Mouse (Mus musculus) urinary bladder, postnatal 10 days (tissue): ENCODE data around the gene Bend7.

Experiments
- DNase-seq: peaks from one replicate; pipeline ENCODE4 v3.0.0; 2022; ENCODE audit warnings: low spot score

Gene Bend7

GRCm38 (mm10) chr2:4717769-4718661 lies at the start of gene Bend7:
Gene Bend7 (plus strand): TSS chr2:4717831.
- DNase-seq, result no peak

- DNase-seq, result no peak
Measured at GRCm38 (mm10) chr2:4668626-4669025, 49.0 kb upstream of the Bend7 start.

- no peak for DNase-seq
Measured at GRCm38 (mm10) chr2:4669701-4670100, 47.9 kb upstream of the Bend7 start.

- DNase-seq, result no peak
Measured at GRCm38 (mm10) chr2:4671636-4672035, 46.0 kb upstream of the Bend7 start.

- no peak for DNase-seq
Measured at GRCm38 (mm10) chr2:4679886-4680285, 37.7 kb upstream of the Bend7 start.

GRCm38 (mm10) chr2:4711262-4711661 lies 6.4 kb upstream of the Bend7 start:
- no peak for DNase-seq

- DNase-seq, result no peak
Measured at GRCm38 (mm10) chr2:4717081-4717768, 406 bp upstream of the Bend7 start.

- no peak for DNase-seq
Measured at GRCm38 (mm10) chr2:4723088-4723487, 5.5 kb downstream of the Bend7 start.

GRCm38 (mm10) chr2:4730161-4730560 lies 12.5 kb downstream of the Bend7 start:
- DNase-seq, result no peak

GRCm38 (mm10) chr2:4733971-4734370 lies 16.3 kb downstream of the Bend7 start:
- DNase-seq, result no peak

GRCm38 (mm10) chr2:4736095-4736797 lies 18.6 kb downstream of the Bend7 start:
- DNase-seq, result no peak

GRCm38 (mm10) chr2:4736798-4737155 lies 19.1 kb downstream of the Bend7 start:
- no peak for DNase-seq

GRCm38 (mm10) chr2:4751918-4752317 lies 34.3 kb downstream of the Bend7 start:
- DNase-seq, result no peak

GRCm38 (mm10) chr2:4755716-4756115 lies 38.1 kb downstream of the Bend7 start:
- DNase-seq, result no peak

GRCm38 (mm10) chr2:4757218-4757617 lies 39.6 kb downstream of the Bend7 start:
- no peak for DNase-seq

GRCm38 (mm10) chr2:4760741-4761140 lies 43.1 kb downstream of the Bend7 start:
- DNase-seq, result no peak

GRCm38 (mm10) chr2:4761906-4762305 lies 44.3 kb downstream of the Bend7 start:
- no peak for DNase-seq

- DNase-seq, result no peak
Measured at GRCm38 (mm10) chr2:4764071-4764470, 46.4 kb downstream of the Bend7 start.

GRCm38 (mm10) chr2:4770376-4770775 lies 52.7 kb downstream of the Bend7 start:
- DNase-seq, result no peak

- no peak for DNase-seq
Measured at GRCm38 (mm10) chr2:4773911-4774310, 56.3 kb downstream of the Bend7 start.

- no peak for DNase-seq
Measured at GRCm38 (mm10) chr2:4777291-4777690, 59.7 kb downstream of the Bend7 start.

- DNase-seq, result no peak
Measured at GRCm38 (mm10) chr2:4781641-4782040, 64.0 kb downstream of the Bend7 start.

- no peak for DNase-seq
Measured at GRCm38 (mm10) chr2:4782401-4782800, 64.8 kb downstream of the Bend7 start.
